8 mouse cellular contexts compared by ENCODE assay signal in the genomic region with DNA sequence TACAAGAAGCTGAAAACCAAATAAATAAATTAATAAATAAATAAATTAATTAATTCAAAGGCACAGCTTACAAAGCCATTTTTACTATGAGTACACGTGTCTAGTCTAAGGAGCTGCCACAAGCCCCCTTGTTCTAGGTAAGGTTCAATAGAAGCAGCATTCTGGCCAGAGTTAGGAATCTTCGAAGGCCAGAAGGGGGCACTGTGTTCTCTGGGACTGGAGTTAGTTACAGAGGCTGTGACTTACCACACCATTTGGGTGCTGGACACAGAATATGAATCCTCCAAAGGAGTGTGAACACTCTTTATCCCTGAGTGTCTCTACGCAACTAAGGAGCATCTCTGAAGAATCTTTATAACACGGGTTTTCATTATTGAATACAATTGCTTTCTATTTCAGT. TPM values are rescaled to one million over a fixed set of nuclear protein-coding genes. Genes with fewer than 3 reads are reported as not detected.
DNase-seq lines count a peak whose midpoint lies in the region; TF ChIP-seq lines count a peak whose summit lies in the region.

No protein-coding gene starts in this region.

- no peak overlapping the region for H3K4me3 ChIP-seq in left cerebral cortex, adult 2 months

- DNase-seq in adrenal gland, postnatal 14 days, result peak; percentile 47
- DNase-seq in adrenal gland, postnatal 4 days (ENCODE audit: low spot score in 2 of 2), result no peak
- no peak for DNase-seq in left cerebral cortex, adult 2 months (ENCODE audit: extremely low spot score in 1 of 2, low spot score in 2 of 2)
- no peak for DNase-seq in left cerebral cortex, postnatal 25 days (ENCODE audit: low spot score in 2 of 2)
- DNase-seq in brain, adult 2 months (ENCODE audit: low read depth, low spot score), result peak; percentile 46
- peak; percentile 54 for DNase-seq in lung, postnatal 10 days
- no peak for DNase-seq in frontal cortex, postnatal 25 days (ENCODE audit: low spot score in 2 of 2)
- DNase-seq in left cerebral cortex, adult 11 months (ENCODE audit: low spot score), result no peak

- TF ChIP-seq CTCF in left cerebral cortex, adult 2 months (IDR thresholded peaks at IDR 0.05), result peak; percentile 56

- H3K27ac ChIP-seq in left cerebral cortex, adult 2 months, result no peak overlapping the region

- intact Hi-C loops in left cerebral cortex, adult 2 months (cut with DNase I), result no loop called here
- intact Hi-C loops in left cerebral cortex, postnatal 25 days (cut with DNase I), result no loop called here

RNA-seq across cellular contexts. Expression of a gene that starts 23.7 kb away (rescaled TPM):
- total RNA-seq in adrenal gland, postnatal 14 days (2021), result 110 and 124 TPM in 2 replicates
- 100 to 1,000 TPM; 129 to 141 TPM for total RNA-seq in adrenal gland, postnatal 4 days (2021)
- 100 to 1,000 TPM; 147 to 153 TPM for total RNA-seq in left cerebral cortex, adult 2 months (2021)
- 100 to 1,000 TPM; 146 to 147 TPM for total RNA-seq in left cerebral cortex, postnatal 25 days (2021)

RNA-seq across cellular contexts. Expression of a gene that starts 57.4 kb away (rescaled TPM):
- 0.08 and 0.74 TPM in 2 replicates for total RNA-seq in adrenal gland, postnatal 14 days (2021)
- total RNA-seq in adrenal gland, postnatal 4 days (2021), result 1 to 10 TPM in 1 of 2 experiments, under 1 TPM in 1; 0.62 to 1.8 TPM
- total RNA-seq in left cerebral cortex, adult 2 months (2021), result 10 to 100 TPM in 1 of 2 experiments, 1 to 10 TPM in 1; 7.1 to 10.9 TPM
- 1 to 10 TPM; 3.8 to 5.3 TPM for total RNA-seq in left cerebral cortex, postnatal 25 days (2021)

Comparison
In these comparisons a context has a peak if more than half of its experiments do, and no peak if none do; other contexts are left out.
1. DNase-seq: peak in adrenal gland, postnatal 14 days (single experiment), brain, adult 2 months (single experiment) and lung, postnatal 10 days (single experiment); none in adrenal gland, postnatal 4 days (0 of 2), left cerebral cortex, adult 2 months (0 of 2), left cerebral cortex, postnatal 25 days (0 of 2), frontal cortex, postnatal 25 days (0 of 2) and left cerebral cortex, adult 11 months (single experiment).